Mouse (Mus musculus) mammary gland, adult 2 months (tissue): ENCODE data around the gene Tmem45b. TPM values are rescaled to one million over a fixed set of nuclear protein-coding genes. Genes with fewer than 3 reads are reported as not detected.

ENCODE experiments used
- polyA plus RNA-seq: library from polyadenylated mRNA; depleted of rRNA; stranded (reverse); fragments of >200 nt; gene quantifications from 2 replicates; pipeline ENCODE4 v1.2.3, GENCODE M21; 2012; ENCODE audit warnings: low replicate concordance; rRNA removed

The Tmem45b gene
- 185 and 431 TPM in 2 replicates for polyA plus RNA-seq

GRCm38 (mm10) chr9:31463692-31464474 is at the start of gene Tmem45b:
Tmem45b (minus strand) TSS chr9:31464462.

GRCm38 (mm10) chr9:31385947-31386354 is 78.3 kb downstream of the Tmem45b start, which contains the start of gene Nfrkb:
Nfrkb (plus strand) TSS chr9:31386192.

Other genes starting within 250 kb of the Tmem45b start
- gene Prdm10, start 183.9 kb downstream of the Tmem45b start, polyA plus RNA-seq, result 8.7 and 9.2 TPM in 2 replicates
- 24.0 and 25.9 TPM in 2 replicates for gene Nfrkb, start 78.3 kb downstream of the Tmem45b start, polyA plus RNA-seq